Mouse (Mus musculus) ES-E14 (cell line): ENCODE measurements at regions not wholly inside any gene's neighbourhood (a gene's known extent, or its start where the extent isn't known, plus 50 kb on each side); places are given as distances from the start of the nearest gene placed in this dataset.

Experiments
- HCFC1 ChIP-seq: IDR thresholded peaks from 2 replicates; pipeline ENCODE4 v1.6.1; 2012; ENCODE audit warnings: low read length, inconsistent platforms, borderline replicate concordance; ENCODE audit not compliant: insufficient read depth
- MAFK ChIP-seq: IDR thresholded peaks from 2 replicates; pipeline ENCODE4 v1.6.1; 2014; ENCODE audit warnings: mild to moderate bottlenecking, low read depth, low read length, inconsistent platforms; ENCODE audit not compliant: insufficient read depth
- ZC3H11A ChIP-seq: IDR thresholded peaks from 2 replicates; pipeline ENCODE4 v1.6.1; 2012; ENCODE audit warnings: low read depth, mild to moderate bottlenecking, inconsistent platforms, low read length, borderline replicate concordance

DNA sequence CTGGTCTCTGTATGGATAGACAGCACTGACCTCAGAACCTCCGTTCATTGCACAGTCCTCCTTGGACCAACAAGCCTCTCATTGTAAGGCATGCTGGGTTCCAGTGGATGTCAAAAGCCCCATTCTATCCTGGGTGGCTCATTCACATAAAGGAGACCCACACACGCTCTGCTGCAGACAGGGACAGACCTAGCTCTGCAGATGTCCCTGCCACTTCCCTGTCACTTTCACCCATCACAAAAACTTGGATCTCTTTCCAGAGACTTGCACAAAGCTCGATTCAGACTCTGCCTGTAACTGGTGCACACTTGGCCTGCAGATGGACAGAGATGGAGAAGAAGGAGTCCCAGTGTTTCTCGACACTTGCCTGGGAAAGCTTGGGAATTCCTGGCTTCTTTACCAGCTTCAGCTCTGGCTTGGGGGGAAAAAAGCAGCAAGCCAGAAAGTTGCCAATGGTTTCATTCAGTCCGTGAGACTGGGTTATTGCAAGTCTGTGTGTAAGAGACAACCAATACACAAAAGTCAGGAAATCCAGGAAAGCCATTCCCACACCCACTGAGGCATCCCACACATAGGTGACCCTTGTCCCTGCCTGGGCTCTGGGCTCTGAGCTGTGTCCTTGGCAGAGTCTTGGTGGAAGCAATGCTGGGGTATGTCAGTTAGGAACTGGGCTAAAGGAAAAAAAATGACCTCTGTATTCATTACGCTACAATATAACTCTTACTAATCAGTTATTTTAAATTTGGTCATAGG lies 136.1 kb upstream of the Car8 start:
- TF ChIP-seq ZC3H11A (no peak), HCFC1 (no peak), MAFK (no peak)
